ENCODE assay signal across 19 mouse cellular contexts in genomic region chr1:171157965-171158364, GRCm38 (mm10). TPM values are rescaled to one million over a fixed set of nuclear protein-coding genes. Genes with fewer than 3 reads are reported as not detected.
"Had no signal": no experiment of that assay in that cellular context is flagged by ENCODE, and none has a peak within 500 bp of the region (broad histone marks: within the 10 kb centered on the region; RNA-seq: fewer than 3 reads in every experiment).

No protein-coding gene starts in this region.

- H3K27ac ChIP-seq: neural tube, embryonic 13.5 days; neural tube, embryonic 15.5 days; stomach, embryonic 15.5 days; stomach, postnatal 0 days had no signal

- H3K4me3 ChIP-seq: neural tube, embryonic 13.5 days; neural tube, embryonic 15.5 days; stomach, embryonic 15.5 days had no signal

- H3K4me2 ChIP-seq: neural tube, embryonic 13.5 days; neural tube, embryonic 15.5 days; stomach, embryonic 15.5 days had no signal

- DNase-seq: retina, postnatal 1 day; right cerebral cortex, adult 18-20 months; right cerebral cortex, postnatal 14 days; right cerebral cortex, postnatal 25 days; right cerebral cortex, postnatal 4 days; spleen, adult 18-20 months; thymus, adult 18-20 months; thymus, adult 2 months; thymus, postnatal 14 days; thymus, postnatal 25 days; thymus, postnatal 36 days; thymus, postnatal 4 days had no signal

- H3K9ac ChIP-seq: neural tube, embryonic 13.5 days; neural tube, embryonic 15.5 days; stomach, embryonic 15.5 days had no signal

- H3K36me3 ChIP-seq: neural tube, embryonic 13.5 days; neural tube, embryonic 15.5 days; stomach, embryonic 15.5 days had no signal

- H3K9me3 ChIP-seq: neural tube, embryonic 13.5 days; neural tube, embryonic 15.5 days; stomach, embryonic 15.5 days had no signal

RNA-seq across cellular contexts. Expression of gene Mpz, which starts 7.5 kb away (rescaled TPM):
- total RNA-seq: neutrophil, adult 5-6 weeks had no signal
- polyA plus RNA-seq: neural tube, embryonic 14.5 days had no signal

RNA-seq across cellular contexts. Expression of gene Cfap126, which starts 44.2 kb away (rescaled TPM):
- total RNA-seq: neutrophil, adult 5-6 weeks had no signal

RNA-seq across cellular contexts. Expression of gene Nr1i3, which starts 55.8 kb away (rescaled TPM):
- total RNA-seq: neutrophil, adult 5-6 weeks had no signal
- polyA plus RNA-seq: spleen, adult 2 months had no signal
